Mouse (Mus musculus) G1E (cell line): ENCODE measurements around the gene Mrvi1. TPM values are rescaled to one million over a fixed set of nuclear protein-coding genes. Genes with fewer than 3 reads are reported as not detected.

ENCODE experiments used
- ATAC-seq: 2 replicates; pipeline ENCODE4 v1.8.0; 2016; ENCODE audit warnings: mild to moderate bottlenecking; ENCODE audit not compliant: insufficient number of reproducible peaks, poor library complexity, low FRiP score, severe bottlenecking; ENCODE audit errors: extremely low read depth
- DNase-seq: peaks from one replicate; pipeline ENCODE4 v3.0.0; 2012; ENCODE audit warnings: low spot score
- H3K27me3 ChIP-seq: 2 replicates; pipeline ENCODE4 v1.6.1; 2012; ENCODE audit warnings: mild to moderate bottlenecking, low read length, inconsistent platforms; ENCODE audit not compliant: insufficient read depth
- H3K36me3 ChIP-seq: replicated peaks from 2 replicates; pipeline ENCODE3; 2012; ENCODE audit warnings: mild to moderate bottlenecking, inconsistent platforms
- H3K4me1 ChIP-seq: 2 replicates; pipeline ENCODE4 v1.6.1; 2012; ENCODE audit warnings: low read depth, low read length, inconsistent platforms, mixed read lengths; ENCODE audit not compliant: insufficient read depth
- H3K4me3 ChIP-seq: 2 replicates; pipeline ENCODE4 v1.5.1; 2012; ENCODE audit warnings: low read depth, mild to moderate bottlenecking, inconsistent platforms, low read length, moderate library complexity, mixed read lengths
- H3K9me3 ChIP-seq: replicated peaks from 2 replicates; pipeline ENCODE4 v1.6.1; 2012; ENCODE audit warnings: inconsistent platforms
- CTCF ChIP-seq: IDR thresholded peaks from 2 replicates; pipeline ENCODE4 v1.5.1; 2012; ENCODE audit warnings: low read depth, low read length, inconsistent platforms, mixed read lengths
- GATA1 ChIP-seq: IDR thresholded peaks from 2 replicates; pipeline ENCODE4 v1.6.1; 2012; ENCODE audit warnings: borderline replicate concordance, low read length, inconsistent platforms, mixed read lengths
- GATA2 ChIP-seq: IDR thresholded peaks from 2 replicates; pipeline ENCODE4 v1.6.1; 2012; ENCODE audit warnings: low read depth, low read length, inconsistent platforms, borderline replicate concordance
- POLR2AphosphoS5 ChIP-seq: IDR thresholded peaks from 2 replicates; pipeline ENCODE4 v1.6.1; 2012; ENCODE audit warnings: low read depth, low read length, inconsistent platforms; ENCODE audit not compliant: insufficient replicate concordance
- TAL1 ChIP-seq: conservative IDR thresholded peaks from 2 replicates; pipeline ENCODE4 v1.6.1; 2012; ENCODE audit warnings: low read depth, low read length, inconsistent platforms, mixed read lengths
- polyA plus RNA-seq: library from polyadenylated mRNA; stranded (reverse); fragments of >175 nt; gene quantifications from 2 replicates; pipeline ENCODE4 v1.2.3, GENCODE M21; 2012
- total RNA-seq, 2 experiments: library from RNA; stranded (forward) in 1 of 2; stranded (reverse) in 1 of 2; fragments of 200-1000 nt in 1 of 2; fragments of >200 nt in 1 of 2; fragmentation: Nextera tagmentation in 1 of 2; gene quantifications; 2 replicates each; pipeline ENCODE4 v1.2.3; 2014 to 2017

Gene Mrvi1
- total and polyA plus RNA-seq, 3 experiments = 0.04 to 0.11 TPM; not detected in 1

DNA sequence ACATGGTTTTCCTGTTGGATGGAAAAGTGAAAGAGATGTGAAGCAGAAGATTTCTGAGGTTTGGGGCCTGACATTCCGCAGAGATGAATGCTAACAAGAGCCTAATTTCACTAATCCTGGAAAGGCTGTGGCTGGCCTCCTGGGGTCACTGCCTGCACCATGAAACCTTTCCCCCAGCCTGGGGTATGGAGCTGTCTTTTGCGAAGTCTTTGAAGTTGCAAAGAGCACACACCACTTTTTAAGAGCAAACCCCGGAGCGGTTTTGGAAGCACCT is 8.9 kb upstream of the Mrvi1 start:
- Histone ChIP-seq H3K9me3 (no peaks in the 10 kb centered on the region), H3K4me1 (no peaks in the 10 kb centered on the region), H3K36me3 (no peaks in the 10 kb centered on the region), H3K4me3 (no peak overlapping the region), H3K27me3 (peaks cover 7% of the 10 kb centered on the region; the same call in 1 of the 2 replicates)
- TF ChIP-seq TAL1 (no peak), GATA2 (no peak), POLR2AphosphoS5 (no peak), CTCF (no peak), GATA1 (no peak)
- DNase-seq (no peak), ATAC-seq (no peak)

DNA sequence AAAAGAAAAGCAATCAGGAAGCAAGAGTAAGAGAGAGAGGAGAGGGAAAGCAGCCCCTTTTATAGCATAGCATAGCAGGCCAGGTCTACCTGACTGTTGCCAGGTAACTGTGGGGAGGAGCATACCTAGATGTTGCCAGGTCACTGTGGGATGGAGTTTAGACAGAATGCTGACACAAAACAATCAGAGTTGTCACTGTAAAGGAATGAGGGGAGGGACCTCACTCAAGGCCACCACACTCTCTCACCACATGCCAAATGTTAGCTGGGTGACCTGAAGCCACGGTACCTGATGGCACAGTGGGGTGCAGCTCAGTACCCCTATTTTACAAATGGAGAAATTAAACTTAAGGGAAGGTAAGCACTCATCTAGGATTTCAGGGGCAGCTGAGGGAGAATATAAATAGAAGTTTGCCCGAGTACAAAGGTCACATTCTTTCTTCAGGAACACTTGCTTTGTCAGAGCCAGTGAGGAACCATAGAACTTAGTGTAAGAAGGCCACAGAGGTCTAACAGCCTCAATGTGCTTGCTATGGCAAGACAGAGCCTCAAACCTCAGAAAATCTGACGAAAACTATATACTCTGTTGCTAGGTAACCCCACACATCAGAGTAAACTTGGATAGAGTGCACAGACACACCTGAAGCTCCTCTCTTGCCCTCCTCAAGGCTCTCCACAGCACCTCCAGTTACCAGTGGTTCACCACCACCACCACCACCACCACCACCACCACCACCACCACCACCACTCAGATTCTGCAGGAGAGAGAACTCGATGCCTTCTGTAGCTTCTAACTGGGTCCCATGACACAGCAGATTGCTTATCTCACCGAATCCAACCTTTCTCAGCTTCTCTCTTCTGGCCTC is 8.3 kb upstream of the Mrvi1 start:
- TF ChIP-seq TAL1 (no peak), GATA2 (no peak), GATA1 (no peak), POLR2AphosphoS5 (no peak), CTCF (no peak)
- DNase-seq (no peak), ATAC-seq (no peak)
- no peaks in the 10 kb centered on the region for H3K9me3 ChIP-seq
- H3K4me3 ChIP-seq = no peak overlapping the region
- peaks cover 7% of the 10 kb centered on the region; the same call in 1 of the 2 replicates for H3K27me3 ChIP-seq
- no peaks in the 10 kb centered on the region for H3K4me1 ChIP-seq
- H3K36me3 ChIP-seq = no peaks in the 10 kb centered on the region

DNA sequence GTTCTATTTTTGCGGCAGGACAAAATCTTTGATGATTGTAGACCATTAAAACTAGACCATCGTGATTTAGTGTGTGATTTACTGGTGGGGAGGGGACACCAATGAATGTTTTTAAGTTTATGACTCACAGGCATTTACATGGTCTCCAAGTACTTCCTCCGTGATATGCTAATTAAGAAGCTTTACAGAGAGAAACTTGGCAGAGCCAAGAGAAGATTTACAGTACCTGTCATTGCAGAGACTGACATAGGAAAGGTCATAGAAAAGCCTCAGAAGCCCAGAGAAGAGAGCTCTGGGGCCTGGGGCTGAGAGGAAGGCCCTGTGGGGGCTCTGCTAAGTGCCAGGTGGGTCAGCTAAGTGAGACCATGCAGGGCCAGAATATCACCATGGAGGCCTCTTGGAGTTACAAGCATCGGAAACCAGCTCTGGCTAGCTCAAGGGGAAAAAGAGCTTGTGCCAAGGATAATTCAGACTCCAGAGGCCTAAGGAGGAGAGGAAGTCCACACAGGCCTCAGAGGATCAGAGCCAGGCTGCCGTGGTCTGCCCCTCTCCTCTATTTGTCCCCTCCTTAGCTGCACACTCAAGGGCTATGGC is 7.1 kb upstream of the Mrvi1 start:
- no peaks in the 10 kb centered on the region for H3K4me1 ChIP-seq
- TF ChIP-seq GATA1 = no peak
- TF ChIP-seq GATA2 = no peak
- H3K27me3 ChIP-seq = peaks cover 2% of the 10 kb centered on the region; the same call in 1 of the 2 replicates
- no peak overlapping the region for H3K4me3 ChIP-seq
- no peak for DNase-seq
- H3K36me3 ChIP-seq = no peaks in the 10 kb centered on the region
- H3K9me3 ChIP-seq = no peaks in the 10 kb centered on the region
- no peak for ATAC-seq

DNA sequence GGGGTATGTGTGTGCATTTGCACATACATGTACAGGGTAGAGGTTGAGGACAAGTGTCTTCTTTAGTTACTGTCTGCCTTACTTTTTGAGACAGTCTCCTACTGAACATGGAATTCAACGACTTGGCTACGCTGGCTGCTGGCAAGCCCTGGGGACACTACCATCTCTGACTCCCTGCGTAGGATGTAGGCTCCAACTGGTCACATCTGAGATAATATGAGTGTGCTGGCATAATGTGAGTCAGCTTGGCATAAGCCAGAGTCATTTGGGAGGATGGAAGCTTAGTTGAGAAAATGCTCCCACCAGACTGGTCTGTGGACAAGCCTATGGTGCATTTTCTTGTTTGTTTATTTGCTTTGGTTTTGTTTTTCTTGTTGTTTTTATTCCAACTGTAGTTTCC is 5.8 kb upstream of the Mrvi1 start:
- H3K36me3 ChIP-seq = no peaks in the 10 kb centered on the region
- DNase-seq = no peak
- no peaks in the 10 kb centered on the region for H3K9me3 ChIP-seq
- ATAC-seq = no peak
- no peaks in the 10 kb centered on the region for H3K4me1 ChIP-seq
- H3K27me3 ChIP-seq = peaks cover 5% of the 10 kb centered on the region; the same call in 1 of the 2 replicates
- TF ChIP-seq GATA1 (no peak), GATA2 (no peak), CTCF (no peak), POLR2AphosphoS5 (no peak), TAL1 (no peak)
- no peak overlapping the region for H3K4me3 ChIP-seq

DNA sequence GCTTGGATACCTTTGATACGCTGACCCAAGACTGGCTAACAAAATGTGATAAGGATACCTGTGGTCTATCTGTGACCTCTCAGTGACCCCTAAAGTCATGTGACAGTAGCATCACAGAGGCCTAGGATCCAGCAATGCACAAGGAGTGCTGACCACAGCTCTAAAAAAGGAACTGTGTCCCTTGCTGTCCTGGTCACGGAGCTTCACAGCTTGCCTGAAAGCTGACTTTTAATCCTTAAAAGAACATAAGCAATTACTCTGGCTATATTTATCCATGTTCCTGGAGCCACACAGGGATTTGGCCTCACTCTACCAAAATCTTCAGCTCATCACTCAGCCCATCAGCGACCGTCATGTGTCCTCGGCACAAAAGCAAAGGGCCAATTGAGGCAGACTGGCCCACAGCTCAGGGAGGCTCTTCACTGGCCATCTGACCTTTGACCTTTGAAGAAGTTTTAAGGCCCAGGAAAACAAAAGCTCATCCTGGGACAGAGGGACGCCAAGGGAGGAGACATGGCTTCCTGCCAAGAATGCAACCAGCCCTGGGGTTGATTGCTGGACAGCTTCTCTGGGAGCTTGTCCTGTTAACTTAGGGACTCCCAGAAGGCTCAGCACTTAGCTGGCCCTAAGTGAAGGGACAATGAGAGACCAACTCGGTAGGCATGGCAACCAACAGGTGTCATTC is 3.5 kb upstream of the Mrvi1 start:
- no peaks in the 10 kb centered on the region for H3K4me1 ChIP-seq
- H3K9me3 ChIP-seq = no peaks in the 10 kb centered on the region
- DNase-seq = no peak
- TF ChIP-seq CTCF = no peak
- no peaks in the 10 kb centered on the region for H3K36me3 ChIP-seq
- peaks cover 13% of the 10 kb centered on the region; the same call in 1 of the 2 replicates for H3K27me3 ChIP-seq
- no peak for ATAC-seq
- no peak overlapping the region for H3K4me3 ChIP-seq

DNA sequence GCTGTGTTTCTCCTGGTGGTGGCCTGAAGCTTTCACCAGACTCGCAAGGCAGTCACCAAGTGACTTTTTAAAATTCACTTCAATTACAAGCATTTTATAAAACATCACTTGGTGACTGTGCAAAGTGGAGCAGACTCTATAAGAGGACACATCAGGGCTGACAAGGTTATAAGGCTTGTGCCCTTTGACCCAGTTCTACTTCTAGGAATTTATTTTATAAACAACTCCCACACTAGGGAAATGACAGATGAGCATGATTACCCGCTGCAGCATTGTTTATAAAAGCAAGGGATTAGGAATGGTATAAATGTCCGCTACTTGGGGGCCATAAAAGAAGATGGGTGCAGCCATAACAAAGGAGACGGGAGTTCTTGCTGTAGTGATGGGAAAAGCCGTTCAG is 1.4 kb upstream of the Mrvi1 start:
- ATAC-seq (no peak), DNase-seq (no peak)
- TF ChIP-seq POLR2AphosphoS5 = no peak
- TF ChIP-seq GATA2 = no peak
- TF ChIP-seq GATA1 = no peak
- no peak for TF ChIP-seq TAL1
- TF ChIP-seq CTCF = no peak
- Histone ChIP-seq H3K36me3 (no peaks in the 10 kb centered on the region), H3K4me1 (no peaks in the 10 kb centered on the region), H3K4me3 (no peak overlapping the region), H3K27me3 (peaks cover 23% of the 10 kb centered on the region), H3K9me3 (no peaks in the 10 kb centered on the region)
